ENCODE assay signal across 10 mouse cellular contexts in genomic region chr4:140812609-140813008, GRCm38 (mm10). TPM values are rescaled to one million over a fixed set of nuclear protein-coding genes. Genes with fewer than 3 reads are reported as not detected.
DNase-seq lines count a peak whose midpoint lies in the region; ATAC-seq and TF ChIP-seq lines count a peak whose summit lies in the region.
"Had no signal": no experiment of that assay in that cellular context is flagged by ENCODE, and none has a peak within 500 bp of the region (broad histone marks: within the 10 kb centered on the region; RNA-seq: fewer than 3 reads in every experiment).

No protein-coding gene starts in this region.

- in situ Hi-C loops in ES-E14 (cut with MboI; ENCODE audit: low sequenced_read_pairs in 2 of 2, unreplicated experiment in 2 of 2), result no loop called here

- H3K4me1 ChIP-seq in ES-E14 (ENCODE audit: control insufficient read depth in 2 of 2, insufficient read depth in 2 of 2, low read length in 2 of 2, poor library complexity in 1 of 2), result peaks cover 0 to 31% of the 10 kb centered on the region in 2 experiments; a peak in 2 of 4 replicates
- H3K4me1 ChIP-seq in heart, embryonic 16.5 days (ENCODE audit: control insufficient read depth, insufficient read depth, low read length), result peaks cover 36% of the 10 kb centered on the region
- H3K4me1 ChIP-seq in limb, embryonic 10.5 days, result peaks cover 73% of the 10 kb centered on the region

- peak; percentile 33 for DNase-seq in gastrocnemius, postnatal 10 days
- DNase-seq in gastrocnemius, adult 8-10 months (ENCODE audit: low spot score in 2 of 2), result no peak
- DNase-seq in ES-E14 (ENCODE audit: low read depth, low spot score), result no peak
- no peak for DNase-seq in limb, embryonic 10.5 days (ENCODE audit: low spot score)
- no peak for DNase-seq in frontal cortex, postnatal 36 days (ENCODE audit: low spot score in 2 of 2)
- no peak for DNase-seq in urinary bladder, postnatal 36 days (ENCODE audit: low spot score in 2 of 2)

- no peak overlapping the region; a peak in 1 of 4 replicates for H3K4me3 ChIP-seq in ES-E14 (ENCODE audit: insufficient read depth in 1 of 2, low read depth in 1 of 2, low read length in 2 of 2, poor library complexity in 1 of 2, severe bottlenecking in 1 of 2)
- no peak overlapping the region for H3K4me3 ChIP-seq in heart, embryonic 16.5 days (ENCODE audit: low read length)
- H3K4me3 ChIP-seq in limb, embryonic 10.5 days, result no peak overlapping the region

- no peak for ATAC-seq in heart, embryonic 16.5 days (replicated peaks; ENCODE audit: extremely low read depth, insufficient read depth, low FRiP score)
- ATAC-seq in erythroid progenitor cell, adult 5-6 weeks (replicated peaks; ENCODE audit: low FRiP score, poor library complexity, severe bottlenecking), result no peak

- H3K36me3 ChIP-seq in ES-E14 (ENCODE audit: control insufficient read depth, insufficient read depth, low read length, poor library complexity, severe bottlenecking), result no peaks in the 10 kb centered on the region
- H3K36me3 ChIP-seq in heart, embryonic 16.5 days (ENCODE audit: control insufficient read depth, insufficient read depth), result no peaks in the 10 kb centered on the region
- no peaks in the 10 kb centered on the region for H3K36me3 ChIP-seq in limb, embryonic 10.5 days
- H3K36me3 ChIP-seq: limb, embryonic 15.5 days had no signal

- no peak overlapping the region for H3K27ac ChIP-seq in ES-E14 (ENCODE audit: insufficient read depth, low read depth, low read length, poor library complexity, severe bottlenecking)
- no peak overlapping the region; the same call in 1 of the 2 replicates for H3K27ac ChIP-seq in heart, embryonic 16.5 days (ENCODE audit: low read length)
- H3K27ac ChIP-seq in limb, embryonic 10.5 days, result peak overlapping the region; percentile 86
- H3K27ac ChIP-seq: limb, embryonic 15.5 days had no signal

- no peaks in the 10 kb centered on the region for H3K9me3 ChIP-seq in ES-E14 (ENCODE audit: control insufficient read depth, insufficient read depth, low read depth, low read length)
- no peaks in the 10 kb centered on the region; the same call in 1 of the 2 replicates for H3K9me3 ChIP-seq in heart, embryonic 16.5 days (replicated peaks; ENCODE audit: control insufficient read depth, low read length)
- no peaks in the 10 kb centered on the region for H3K9me3 ChIP-seq in limb, embryonic 10.5 days (replicated peaks)
- H3K9me3 ChIP-seq: limb, embryonic 15.5 days had no signal

- no peaks in the 10 kb centered on the region for H3K27me3 ChIP-seq in heart, embryonic 16.5 days (ENCODE audit: control insufficient read depth, insufficient read depth, low read length)
- peaks cover 14% of the 10 kb centered on the region; the same call in 1 of the 2 replicates for H3K27me3 ChIP-seq in limb, embryonic 10.5 days (ENCODE audit: low read depth, poor library complexity, severe bottlenecking)
- H3K27me3 ChIP-seq: limb, embryonic 15.5 days had no signal

- WGBS in heart, embryonic 16.5 days, result 13% methylated on average over 13 of the region's 14 CpGs
- 25% methylated on average over 14 of the region's 14 CpGs for WGBS in limb, embryonic 10.5 days

- H3K4me2 ChIP-seq in heart, embryonic 16.5 days (ENCODE audit: low read depth, low read length), result peak overlapping the region; percentile 24; the same call in 1 of the 2 replicates

- peak overlapping the region; percentile 21; the same call in 1 of the 2 replicates for H3K9ac ChIP-seq in ES-E14 (ENCODE audit: insufficient read depth, low read depth, low read length, poor library complexity, severe bottlenecking)
- H3K9ac ChIP-seq in heart, embryonic 16.5 days (ENCODE audit: low read length), result no peak overlapping the region
- H3K9ac ChIP-seq: limb, embryonic 15.5 days had no signal

TF ChIP-seq in ES-E14, 5 proteins besides CTCF, POLR2A, EP300 and RAD21:
- TF ChIP-seq HCFC1 (IDR thresholded peaks at IDR 0.05; ENCODE audit: borderline replicate concordance, insufficient read depth, low read length), result no peak
- TF ChIP-seq ZC3H11A (IDR thresholded peaks at IDR 0.05; ENCODE audit: borderline replicate concordance, low read depth, low read length), result no peak
- no peak for TF ChIP-seq MAFK (IDR thresholded peaks at IDR 0.05; ENCODE audit: insufficient read depth, low read depth, low read length)
- no peak for TF ChIP-seq ZNF384 (IDR thresholded peaks at IDR 0.05; ENCODE audit: low read depth, low read length)
- TF ChIP-seq CHD2 (IDR thresholded peaks at IDR 0.05; ENCODE audit: low read depth, low read length), result no peak

RNA-seq across cellular contexts. Expression of gene Padi3, which starts 2.2 kb away (rescaled TPM):
- under 1 TPM; 0.65 to 0.75 TPM for total RNA-seq in gastrocnemius, postnatal 10 days (2021)
- 1 to 10 TPM in 2 of 4 experiments, under 1 TPM in 2; 0.74 to 2.0 (median 1.5) TPM for total RNA-seq in gastrocnemius, adult 8-10 months (2022)
- 1.2 and 1.6 TPM in 2 replicates for total RNA-seq in ES-E14 (2012; rRNA removed)
- 0.24 and 0.55 TPM in 2 replicates for polyA plus RNA-seq in heart, embryonic 16.5 days (2015; fragmentation: Nextera tagmentation; extraction: Ambion mirVana)
- polyA plus RNA-seq in limb, embryonic 10.5 days (2016; fragmentation: Nextera tagmentation; extraction: Ambion mirVana), result 1.3 and 1.5 TPM in 2 replicates
- total RNA-seq in erythroid progenitor cell, adult 5-6 weeks (2015; ENCODE audit: low replicate concordance), result not detected in 2 replicates
- not detected in 2 replicates for total RNA-seq in erythroid progenitor cell, adult 5-6 weeks (2017; ENCODE audit: low replicate concordance)
- polyA plus RNA-seq: hindbrain, embryonic 11.5 days had no signal

RNA-seq across cellular contexts. Expression of gene Padi1, which starts 33.0 kb away (rescaled TPM):
- under 1 TPM in 1 of 2 experiments, not detected in 1; 0.09 TPM for total RNA-seq in gastrocnemius, postnatal 10 days (2021)
- under 1 TPM in 1 of 4 experiments, not detected in 3; 0.07 TPM for total RNA-seq in gastrocnemius, adult 8-10 months (2022)
- total RNA-seq in ES-E14 (2012; rRNA removed), result 0.09 and 0.16 TPM in 2 replicates
- 0.07 and 0.10 TPM in 2 replicates for polyA plus RNA-seq in heart, embryonic 16.5 days (2015; fragmentation: Nextera tagmentation; extraction: Ambion mirVana)
- 0.36 and 0.44 TPM in 2 replicates for polyA plus RNA-seq in limb, embryonic 10.5 days (2016; fragmentation: Nextera tagmentation; extraction: Ambion mirVana)
- total RNA-seq in erythroid progenitor cell, adult 5-6 weeks (2015; ENCODE audit: low replicate concordance), result not detected in 2 replicates
- not detected in 2 replicates for total RNA-seq in erythroid progenitor cell, adult 5-6 weeks (2017; ENCODE audit: low replicate concordance)

RNA-seq across cellular contexts. Expression of gene Padi4, which starts 38.6 kb away (rescaled TPM):
- total RNA-seq in gastrocnemius, postnatal 10 days (2021), result under 1 TPM; 0.35 to 0.90 TPM
- total RNA-seq in gastrocnemius, adult 8-10 months (2022), result not detected
- total RNA-seq in ES-E14 (2012; rRNA removed), result 1.7 and 2.1 TPM in 2 replicates
- polyA plus RNA-seq in heart, embryonic 16.5 days (2015; fragmentation: Nextera tagmentation; extraction: Ambion mirVana), result 2.6 and 3.0 TPM in 2 replicates
- 0.08 TPM in 1 of 2 replicates, not detected in the other for polyA plus RNA-seq in limb, embryonic 10.5 days (2016; fragmentation: Nextera tagmentation; extraction: Ambion mirVana)
- 8.0 and 15.1 TPM in 2 replicates for total RNA-seq in erythroid progenitor cell, adult 5-6 weeks (2015; ENCODE audit: low replicate concordance)
- total RNA-seq in erythroid progenitor cell, adult 5-6 weeks (2017; ENCODE audit: low replicate concordance), result 4.1 and 15.1 TPM in 2 replicates
